Mouse (Mus musculus) urinary bladder, postnatal 10 days (tissue): ENCODE results near the gene Pla2g2f.

Experiments used
- DNase-seq: peaks from one replicate; pipeline ENCODE4 v3.0.0; 2022; ENCODE audit warnings: low spot score

The Pla2g2f gene

DNA sequence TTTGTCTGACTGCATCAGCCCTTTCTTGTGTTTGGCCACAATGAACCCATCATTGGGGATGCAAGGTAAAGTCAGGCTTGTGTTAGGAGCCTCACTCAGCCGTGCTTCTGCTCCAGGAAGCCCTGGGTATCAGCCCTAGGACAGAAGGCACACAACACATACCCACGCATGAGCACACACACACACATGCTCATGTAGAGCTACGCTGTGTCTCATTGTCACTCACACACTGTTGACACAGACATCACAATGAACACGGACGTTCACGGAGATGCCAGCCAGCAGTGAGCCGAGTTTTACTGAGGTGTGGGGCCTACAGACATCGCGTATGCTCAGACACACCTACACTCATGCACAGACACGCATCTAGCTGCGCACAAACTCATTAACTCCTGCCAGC is 1.4 kb downstream of the Pla2g2f start:
- no peak for DNase-seq

DNA sequence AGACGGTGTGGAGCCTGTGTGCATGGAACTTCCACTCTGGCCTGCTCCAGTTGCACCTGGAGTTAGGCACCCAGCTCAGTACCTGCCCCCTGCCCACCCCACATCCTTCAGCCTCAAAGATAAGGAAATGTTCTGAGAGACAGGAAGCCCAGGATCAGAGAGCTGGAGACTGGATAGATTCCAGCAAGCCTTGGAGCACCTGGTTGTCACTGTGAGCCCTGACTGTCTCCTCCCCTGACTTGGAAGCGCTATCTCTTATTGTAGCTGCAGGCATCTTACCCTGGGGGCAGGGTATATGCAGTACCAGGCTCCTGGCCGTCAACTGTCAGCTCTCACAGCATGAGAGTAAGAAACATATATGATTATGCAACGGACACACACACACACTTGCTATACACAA is 2.0 kb downstream of the Pla2g2f start:
- DNase-seq: no peak

DNA sequence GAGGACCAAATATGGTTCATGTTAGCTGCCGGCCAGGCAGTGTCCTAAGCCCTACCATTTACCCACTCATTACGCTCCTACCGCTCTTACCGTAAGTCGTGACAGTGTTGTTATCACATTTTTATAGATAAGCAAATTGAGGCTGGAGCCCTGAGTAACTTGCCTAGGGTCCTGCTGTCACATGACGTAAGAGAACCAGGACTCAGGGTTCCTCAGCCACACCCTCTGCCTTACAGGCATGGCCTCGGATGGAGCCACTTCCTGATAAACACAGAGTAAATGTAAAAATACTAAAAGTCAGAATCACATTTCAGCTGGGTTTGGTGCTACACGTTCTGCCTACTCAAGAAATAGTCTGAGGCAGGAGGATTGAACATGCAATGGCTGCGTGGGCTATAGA is 3.0 kb downstream of the Pla2g2f start:
- DNase-seq: no peak

DNA sequence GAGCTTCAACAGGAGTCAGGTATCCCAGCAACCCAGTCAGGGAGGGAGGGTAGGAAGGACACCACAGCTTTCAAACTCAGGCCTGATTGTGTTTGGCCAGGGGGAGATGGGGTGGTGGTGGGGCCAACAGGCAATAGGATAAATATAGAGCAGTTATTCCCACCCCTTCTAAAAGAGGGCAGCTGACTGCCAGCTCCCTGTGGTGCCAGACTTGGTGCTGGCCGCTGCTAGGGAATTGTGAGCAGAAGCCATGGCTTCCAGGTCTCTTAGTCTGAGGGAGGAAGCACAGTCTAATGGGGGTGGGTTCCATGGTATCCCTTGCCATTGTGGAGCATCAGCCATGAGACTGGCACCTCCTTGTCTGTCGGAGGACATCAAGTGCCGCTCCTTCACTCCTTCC is 3.8 kb downstream of the Pla2g2f start:
- DNase-seq: no peak

DNA sequence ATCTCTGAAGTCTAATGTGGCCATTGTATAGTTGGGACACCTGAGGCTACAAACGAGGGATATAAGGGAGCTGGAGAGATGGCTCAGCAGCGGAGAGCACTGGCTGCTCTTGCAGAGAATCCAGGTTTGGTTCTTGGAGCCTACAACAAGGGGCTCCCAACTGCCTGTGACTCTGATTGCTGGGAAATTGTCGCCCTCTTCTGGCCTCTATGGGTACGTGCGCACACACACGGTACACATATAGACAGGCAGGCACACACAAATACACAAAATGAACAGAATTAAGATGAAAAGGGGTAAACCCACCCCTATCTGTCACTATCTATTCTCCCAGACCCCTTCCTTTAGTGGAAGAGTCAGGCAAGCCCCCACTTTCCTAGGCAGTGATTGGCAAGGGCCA is 4.8 kb downstream of the Pla2g2f start:
- DNase-seq: no peak

DNA sequence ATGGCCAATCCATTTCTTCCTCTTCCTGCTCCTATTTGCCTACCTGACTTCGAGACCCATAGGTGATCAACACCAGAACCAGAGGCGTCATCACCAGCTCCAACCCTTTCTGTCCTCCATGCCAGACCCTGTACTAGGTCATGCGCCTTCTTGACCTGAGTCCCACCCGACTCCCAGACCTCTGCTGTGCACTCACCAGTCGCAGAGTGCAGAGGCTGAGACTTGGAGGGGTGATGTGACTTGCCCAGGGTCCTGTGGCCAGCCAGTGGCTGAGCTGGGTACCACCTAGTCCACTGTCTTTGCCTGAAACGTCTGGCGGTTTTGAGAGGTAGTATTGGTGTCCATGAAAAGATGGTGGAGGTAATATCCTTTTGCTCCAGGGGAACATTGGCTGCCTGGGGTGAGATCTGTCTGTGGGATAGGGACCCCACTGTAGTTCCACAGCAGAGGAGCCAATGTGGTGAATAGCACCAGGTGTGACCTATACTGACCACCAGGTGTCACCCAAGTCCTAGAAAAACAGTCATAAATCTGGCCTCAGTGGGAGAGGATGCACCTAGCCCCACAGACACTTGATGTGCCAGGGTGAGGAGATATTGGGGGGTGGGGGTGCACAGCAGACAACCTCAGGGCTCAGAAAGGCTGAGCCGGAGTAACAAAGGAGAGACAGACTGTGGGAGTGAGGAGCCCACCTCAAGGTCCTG is 8.9 kb downstream of the Pla2g2f start:
- no peak for DNase-seq

DNA sequence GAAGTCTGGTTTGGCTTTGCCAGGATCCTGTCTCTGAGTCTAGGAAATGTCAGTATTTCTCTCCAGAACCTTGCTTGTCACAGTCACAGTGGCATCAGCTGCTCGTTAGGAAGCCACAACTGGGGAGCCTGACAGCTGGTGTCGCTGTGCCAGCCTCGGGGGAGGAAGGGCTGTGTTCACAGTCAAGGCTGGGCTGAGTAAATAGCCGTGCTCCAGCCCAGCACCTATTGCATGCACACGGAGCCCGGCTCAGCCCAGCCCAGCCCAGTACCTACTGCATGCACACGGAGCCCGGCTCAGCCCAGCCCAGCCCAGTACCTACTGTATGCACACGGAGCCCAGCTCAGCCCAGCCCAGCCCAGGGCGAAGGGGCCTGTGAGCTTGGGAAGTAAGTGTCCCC is 9.6 kb downstream of the Pla2g2f start:
- no peak for DNase-seq

DNA sequence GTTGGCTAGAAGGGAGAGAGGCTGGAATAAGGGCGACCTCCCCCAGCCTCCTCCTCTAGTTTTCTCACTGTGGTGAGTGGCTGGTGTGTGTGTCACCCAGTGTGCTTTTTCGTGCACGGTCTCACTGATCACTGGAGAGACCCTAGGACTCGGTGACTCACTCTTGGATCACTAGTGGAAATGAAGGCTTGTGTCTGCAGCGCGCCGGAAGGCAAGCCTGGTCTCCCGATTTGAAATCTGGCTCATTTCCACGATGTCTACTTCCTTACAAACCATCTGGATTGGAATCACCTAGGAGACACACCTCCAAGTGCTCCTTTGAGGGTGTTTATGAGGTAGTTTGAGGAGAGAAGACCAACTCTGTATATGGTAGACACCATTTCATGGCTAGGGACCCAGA is 10.6 kb downstream of the Pla2g2f start:
- no peak for DNase-seq

DNA sequence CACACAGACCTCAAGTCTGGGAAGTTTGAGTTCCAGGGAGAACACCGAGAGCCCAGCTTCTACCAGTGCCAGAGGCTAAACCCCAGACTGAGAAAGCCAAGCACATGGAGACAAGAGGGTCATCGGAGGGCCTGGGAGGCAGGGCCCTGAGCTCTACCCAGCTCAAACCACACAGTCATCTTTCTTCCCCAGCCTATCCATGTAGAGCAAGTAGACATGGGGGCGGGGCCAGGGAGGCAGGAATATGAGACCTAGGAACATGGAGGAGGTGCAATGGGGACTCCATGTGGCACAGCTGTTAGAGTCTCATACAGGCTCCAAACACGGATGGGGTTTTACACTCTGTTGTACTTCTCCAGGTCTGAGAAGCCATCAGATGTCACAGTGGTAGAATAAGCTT is 11.5 kb downstream of the Pla2g2f start:
- DNase-seq: no peak

DNA sequence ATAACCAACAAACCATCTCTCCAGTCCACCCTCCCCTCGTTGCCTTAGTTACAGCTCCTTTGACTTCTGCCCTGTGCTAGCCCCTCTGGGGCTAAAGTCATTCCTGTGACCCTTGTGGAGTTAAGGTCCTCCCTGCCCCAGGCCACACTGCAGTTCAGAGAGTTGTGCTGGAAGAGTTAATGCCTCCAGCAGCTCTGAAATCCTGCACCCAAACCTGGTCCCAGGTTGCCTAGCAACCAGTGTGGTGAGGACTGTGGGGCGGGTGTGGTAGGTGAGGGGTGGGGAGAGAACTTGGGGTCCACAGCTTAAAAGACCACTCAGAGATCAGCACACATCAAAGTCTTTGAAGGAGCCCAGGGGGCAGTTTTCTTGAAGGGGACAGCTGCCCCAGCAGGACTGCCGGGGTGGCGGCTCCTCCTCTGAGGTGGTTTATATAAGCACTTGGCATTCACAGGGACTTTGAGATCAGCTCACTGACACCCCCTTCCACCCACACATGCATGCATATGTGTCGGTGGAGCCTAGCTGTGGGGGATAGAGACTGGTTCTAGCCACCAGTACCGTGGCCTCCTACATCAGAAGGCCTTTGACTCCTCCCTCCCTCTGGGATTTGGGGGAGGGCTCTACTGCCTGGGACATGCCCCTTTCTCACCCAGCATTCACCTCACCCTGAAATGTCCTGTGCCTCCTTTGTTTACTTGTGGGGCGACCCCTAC is 18.1 kb downstream of the Pla2g2f start:
- DNase-seq: no peak

DNA sequence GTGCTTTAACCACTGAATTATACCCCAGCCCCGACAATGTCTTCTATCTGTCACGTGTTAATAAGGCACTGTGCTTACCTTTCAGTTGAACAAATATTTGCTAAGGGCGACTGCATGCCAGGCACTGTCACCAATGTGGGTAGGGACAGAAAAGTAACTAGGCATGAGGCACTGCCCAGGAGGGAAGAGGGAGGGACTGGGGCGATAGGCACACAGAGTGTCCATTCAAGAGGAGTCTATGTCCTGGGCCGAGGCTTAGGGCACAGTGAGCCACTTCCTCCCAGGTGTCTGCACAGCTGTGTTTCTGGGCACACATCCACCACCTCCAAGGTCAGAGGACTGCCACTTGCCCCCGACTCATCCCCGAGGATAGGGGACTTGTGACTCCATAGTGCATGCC is 20.4 kb downstream of the Pla2g2f start, which contains the start of gene Ubxn10:
TSS of gene Ubxn10 (minus strand) at position 137 of the 400 bp plus-strand sequence.
- DNase-seq: no peak

DNA sequence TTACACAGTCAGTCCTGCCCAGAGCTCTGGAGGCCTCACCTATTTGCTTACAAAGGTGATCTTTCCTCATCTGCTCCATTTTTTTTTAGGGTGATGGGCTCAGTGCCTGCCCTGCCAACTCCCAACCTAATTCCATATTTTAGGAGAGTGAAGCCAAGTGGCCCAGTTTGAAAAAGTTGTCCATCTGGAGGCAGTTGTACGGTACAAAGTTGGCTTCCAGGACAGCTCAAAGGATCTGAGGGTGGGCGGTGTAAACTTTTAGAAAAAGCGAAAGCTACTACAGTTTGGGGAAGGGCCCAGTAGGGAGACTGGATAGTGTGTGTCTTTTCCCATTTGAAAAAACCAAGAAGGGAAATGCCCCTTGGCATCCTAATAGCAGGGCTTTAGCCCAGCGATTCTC is 22.6 kb downstream of the Pla2g2f start:
- no peak for DNase-seq

DNA sequence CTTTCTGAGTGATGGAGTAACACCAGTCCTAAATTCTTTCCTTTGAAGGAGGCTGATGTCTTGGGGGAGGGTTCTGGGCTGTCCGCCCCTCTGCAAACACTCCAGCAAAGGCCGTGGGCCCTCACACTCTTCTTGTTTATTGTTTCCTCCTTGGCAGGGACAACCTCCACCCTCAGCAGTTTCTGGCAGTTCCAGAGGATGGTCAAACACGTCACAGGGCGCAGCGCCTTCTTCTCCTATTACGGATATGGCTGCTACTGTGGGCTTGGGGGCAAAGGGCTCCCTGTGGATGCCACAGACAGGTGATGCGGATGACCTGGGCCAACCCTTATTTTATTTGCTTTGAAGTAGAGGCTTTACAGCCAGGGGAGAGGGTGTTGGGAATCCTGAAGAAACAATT is 23.3 kb downstream of the Pla2g2f start:
- no peak for DNase-seq

DNA sequence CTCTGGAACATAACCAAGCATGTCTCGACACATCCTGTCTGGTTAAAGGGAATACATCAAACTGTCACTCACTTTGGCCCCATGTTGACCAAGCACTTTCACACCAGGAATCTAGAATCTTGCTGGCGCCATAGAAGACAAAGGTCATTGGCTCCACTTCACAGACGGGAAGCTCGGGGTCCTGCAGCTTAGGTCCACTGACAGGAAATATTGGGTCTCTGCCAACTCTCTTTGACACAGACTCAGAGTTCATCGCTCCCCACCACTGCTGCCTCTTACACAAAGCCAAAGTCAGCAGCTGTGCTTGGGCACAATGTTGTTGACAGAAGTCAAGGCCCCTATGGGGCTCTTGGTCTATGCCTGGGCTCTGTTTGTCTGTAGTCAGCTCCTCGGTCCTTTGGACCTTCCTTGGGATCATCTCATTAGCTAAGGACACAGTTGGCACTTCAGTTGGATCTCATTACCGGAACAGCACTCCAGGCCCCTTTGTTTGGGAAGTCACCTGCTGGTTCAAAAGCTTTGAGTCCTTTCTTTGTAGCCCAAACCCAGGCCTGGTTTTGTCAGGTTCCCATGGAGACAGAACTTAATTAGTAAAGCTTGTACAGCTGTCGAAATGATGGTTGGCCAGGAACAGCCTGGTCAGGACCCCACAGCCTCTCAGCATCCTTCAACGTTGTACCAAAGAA is 28.3 kb downstream of the Pla2g2f start:
- no peak for DNase-seq

DNA sequence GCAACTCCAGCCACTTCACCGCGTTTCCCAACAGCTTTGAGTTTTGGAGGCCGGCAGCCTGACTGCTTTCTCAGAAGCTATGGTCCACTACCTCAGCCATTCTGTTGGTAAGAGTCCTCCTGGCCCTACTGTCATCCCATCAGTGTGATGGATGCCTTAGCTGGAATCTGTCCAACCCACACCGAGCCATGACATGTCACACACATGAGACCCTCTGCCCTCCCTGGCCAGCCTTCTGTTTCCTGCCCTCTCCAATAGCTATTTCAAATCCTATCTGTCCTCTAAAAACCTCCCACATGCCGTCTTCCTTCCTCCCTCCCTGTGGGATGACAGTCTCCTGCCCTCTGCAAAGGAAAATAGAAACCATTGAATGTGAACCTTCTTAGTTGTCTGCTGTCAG is 31.7 kb downstream of the Pla2g2f start:
- no peak for DNase-seq

DNA sequence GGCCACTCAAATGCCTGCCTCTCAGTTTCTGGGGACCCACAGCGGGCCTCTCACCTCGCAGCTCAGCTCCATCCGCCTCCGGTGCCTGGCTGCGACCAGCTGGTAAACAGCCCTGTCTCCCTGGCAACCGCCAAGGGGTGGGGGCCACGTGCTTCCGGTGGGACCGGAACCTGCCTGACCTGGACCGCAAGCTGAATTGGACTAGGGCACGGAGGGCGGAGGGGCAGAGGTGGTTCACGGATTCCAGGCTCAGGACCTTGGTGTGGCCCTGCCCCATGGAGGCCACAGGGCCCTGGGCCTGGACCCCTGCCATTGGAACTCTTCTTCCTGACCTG is 32.3 kb downstream of the Pla2g2f start:
- DNase-seq: no peak

DNA sequence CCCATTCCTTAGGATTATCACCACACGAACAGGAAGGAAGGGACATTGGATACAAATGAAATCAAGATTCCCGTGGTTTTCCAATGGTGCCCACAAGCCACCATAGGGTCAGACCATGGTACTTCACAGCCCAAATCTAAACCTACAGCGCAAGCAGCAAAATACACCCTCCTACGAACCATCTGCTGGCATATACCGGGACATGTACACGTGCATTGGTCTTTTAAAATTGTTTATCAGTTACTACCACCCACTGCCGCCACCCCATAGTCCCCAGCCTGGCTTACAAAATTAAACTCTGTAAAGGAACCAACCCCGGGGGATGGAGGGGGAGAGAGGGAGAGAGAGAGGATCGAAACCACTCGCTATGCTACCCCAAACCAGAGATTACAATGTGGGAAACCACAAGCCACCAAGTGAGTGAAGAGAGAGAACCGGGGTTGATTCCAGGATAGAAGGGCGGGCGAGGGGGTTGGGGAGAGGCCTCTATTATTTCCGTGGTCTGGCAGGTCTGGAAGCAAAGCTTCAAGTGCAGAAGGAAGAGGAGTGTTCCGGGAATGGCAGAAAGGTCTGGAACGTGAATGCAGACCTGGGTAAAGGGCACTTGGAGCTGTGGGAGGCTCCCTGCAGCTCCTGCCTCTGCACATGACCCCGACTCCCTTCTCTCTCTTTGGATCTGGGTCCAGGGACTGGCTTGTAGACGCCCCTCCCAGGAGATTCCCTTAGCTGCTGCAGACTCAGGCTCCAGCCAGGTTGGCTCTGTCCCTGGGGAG is 32.9 kb downstream of the Pla2g2f start, which contains the start of gene Pla2g2c:
TSS of gene Pla2g2c (plus strand) at position 439 of the 773 bp plus-strand sequence.
- DNase-seq: no peak

DNA sequence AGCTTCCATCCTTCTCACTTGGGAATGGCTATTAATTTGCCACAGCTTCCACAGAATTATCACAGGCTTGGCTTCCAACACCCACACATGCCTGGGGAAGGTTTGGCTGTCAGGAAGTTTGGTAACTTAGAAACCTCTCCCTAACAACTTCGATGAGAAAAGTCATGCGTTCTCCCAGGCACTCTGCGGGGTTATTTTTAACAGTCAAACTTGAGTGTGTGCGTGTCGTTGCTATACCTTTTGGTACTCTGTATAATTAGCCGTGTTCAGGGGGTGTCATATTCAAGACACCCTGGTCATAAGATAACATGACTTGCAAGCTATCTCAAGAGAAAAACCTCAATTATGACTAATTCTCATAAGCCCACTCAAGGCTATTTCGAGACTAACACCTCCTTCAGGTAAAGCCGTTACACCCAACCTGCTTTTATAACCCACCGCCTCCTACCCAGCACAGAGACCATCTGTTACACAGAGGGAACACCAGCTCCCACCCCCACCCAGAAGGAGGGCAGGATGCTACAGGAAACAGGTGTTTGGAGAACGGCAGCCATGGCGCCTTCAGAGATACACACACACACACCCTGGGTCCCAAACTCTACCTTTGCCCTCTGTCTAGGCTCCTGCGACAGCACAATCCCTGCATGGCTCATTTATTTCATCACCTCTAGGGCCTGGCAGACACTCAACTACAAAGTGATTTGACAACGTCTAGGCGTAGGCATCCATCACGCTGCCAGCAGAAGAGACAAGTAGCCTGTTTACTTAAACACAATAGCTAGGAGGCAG is 33.7 kb downstream of the Pla2g2f start:
- no peak for DNase-seq

DNA sequence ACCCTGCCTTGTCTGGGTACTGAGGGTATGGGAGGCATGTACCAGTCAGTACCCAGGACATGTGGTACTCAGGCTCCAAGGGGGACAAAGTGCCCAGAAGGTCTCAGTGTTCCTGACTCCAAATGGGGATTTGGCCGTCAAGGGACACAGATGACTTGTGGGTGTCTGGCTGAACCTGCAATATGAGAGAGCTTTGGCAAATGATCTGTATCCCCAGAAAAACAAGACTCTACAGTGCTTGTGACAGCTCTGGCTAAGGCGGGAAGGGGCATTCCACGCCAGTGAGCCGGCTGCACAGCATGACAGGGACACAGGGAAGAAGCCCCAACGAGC is 38.2 kb downstream of the Pla2g2f start:
- DNase-seq: no peak

DNA sequence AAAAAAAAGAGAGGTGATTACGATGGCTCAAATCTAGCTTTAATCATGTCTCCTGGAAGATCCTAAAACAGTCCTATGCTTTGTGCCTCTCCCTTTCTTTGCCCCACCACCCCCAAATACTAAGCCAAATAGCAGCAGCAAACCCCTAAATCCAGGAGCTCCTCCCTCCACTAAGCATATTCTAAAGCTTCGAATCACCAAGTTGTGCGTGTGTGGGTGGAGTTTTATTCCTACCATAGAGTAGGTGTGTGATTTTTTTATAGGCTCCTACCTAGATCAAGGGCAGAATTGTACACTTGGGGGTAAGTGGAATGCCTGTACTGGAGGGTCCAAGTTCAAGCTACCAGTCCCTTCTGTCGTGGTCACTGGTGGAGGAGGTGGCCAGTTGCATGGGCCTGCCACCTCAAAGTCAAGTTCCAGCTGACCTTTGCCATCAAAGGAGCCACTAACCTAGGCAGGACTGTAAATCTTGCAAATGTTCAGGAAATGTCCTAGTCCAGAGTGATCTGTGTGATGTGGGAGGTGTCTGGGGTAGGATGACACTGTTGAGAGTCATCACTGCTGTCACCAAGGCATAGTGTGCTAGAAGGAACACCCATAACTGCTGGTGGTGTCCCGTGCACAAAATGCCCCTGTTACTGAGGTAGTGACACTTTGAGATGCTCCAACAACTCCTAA is 38.7 kb downstream of the Pla2g2f start:
- DNase-seq: no peak

DNA sequence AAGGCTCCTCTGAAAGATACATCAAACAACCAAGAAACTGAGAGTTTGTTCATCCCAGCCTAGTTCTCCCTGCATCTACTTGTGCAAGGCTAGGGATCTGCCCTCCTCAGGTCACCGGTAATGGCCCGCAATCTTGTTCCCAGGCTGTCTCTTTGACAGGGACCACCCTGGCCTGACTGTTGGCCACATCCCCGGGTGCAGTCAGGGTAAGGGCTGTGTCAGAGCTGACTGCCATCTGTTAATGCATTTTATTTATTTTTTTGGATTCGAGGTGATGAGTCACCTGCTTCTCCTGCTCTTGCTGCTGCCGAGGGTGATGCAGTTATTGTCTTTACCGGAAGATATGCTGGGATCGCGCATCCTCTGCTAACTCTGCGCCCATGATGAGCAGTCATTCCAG is 40.7 kb downstream of the Pla2g2f start:
- DNase-seq: no peak
